Comparison of ENCODE assay signal across 32 mouse cellular contexts in genomic region chr6:84409863-84410513, GRCm38 (mm10).
A peak's percentile ranks its signal among the peaks of the same experiment; 100 is the strongest.
DNase-seq lines count a peak whose midpoint lies in the region; ATAC-seq and TF ChIP-seq lines count a peak whose summit lies in the region.
"Had no signal": no experiment of that assay in that cellular context is flagged by ENCODE, and none has a peak within 500 bp of the region (broad histone marks: within the 10 kb centered on the region; RNA-seq: fewer than 3 reads in every experiment).

No protein-coding gene starts in this region.

- no peak for DNase-seq in kidney, adult 2 months
- no peak for DNase-seq in stomach, postnatal 0 days (ENCODE audit: low spot score)
- peak; percentile 79 for DNase-seq in limb, embryonic 11.5 days (ENCODE audit: low spot score)
- DNase-seq in yolk sac, embryonic 10.5 days (ENCODE audit: low spot score), result peak; percentile 18
- no peak for DNase-seq in heart, postnatal 25 days (ENCODE audit: low spot score)
- DNase-seq in liver, result no peak
- DNase-seq: adrenal gland, postnatal 10 days; cerebellum, adult 9-10 months; gastrocnemius, postnatal 14 days; heart, postnatal 14 days; kidney, adult 8-10 months; left cerebral cortex, postnatal 4 days; liver, postnatal 0 days; lung, postnatal 4 days; right cerebral cortex, postnatal 14 days; thymus, adult 18-20 months; thymus, postnatal 25 days had no signal

- H3K4me2 ChIP-seq in kidney, embryonic 14.5 days (replicated peaks; ENCODE audit: low read depth, low read length), result no peak overlapping the region
- H3K4me2 ChIP-seq in stomach, embryonic 16.5 days (ENCODE audit: low read depth, low read length), result no peak overlapping the region
- H3K4me2 ChIP-seq in stomach, postnatal 0 days (replicated peaks; ENCODE audit: low read depth), result no peak overlapping the region
- no peak overlapping the region for H3K4me2 ChIP-seq in limb, embryonic 11.5 days (ENCODE audit: low read depth, severe bottlenecking)
- H3K4me2 ChIP-seq: embryonic facial prominence, embryonic 15.5 days; forebrain, embryonic 13.5 days; liver, embryonic 12.5 days; midbrain, embryonic 13.5 days; neural tube, embryonic 13.5 days; stomach, embryonic 15.5 days had no signal

- intact Hi-C loops in heart, postnatal 25 days (cut with DNase I), result loop anchor here (2.0 to 10.0 kb wide), 5 partner anchors 167 to 517 kb away; no protein-coding TSS in a partner anchor

- H3K27ac ChIP-seq in kidney, embryonic 14.5 days (ENCODE audit: low read depth, low read length), result no peak overlapping the region
- no peak overlapping the region for H3K27ac ChIP-seq in kidney, adult 2 months (ENCODE audit: insufficient read depth, low read depth, low read length)
- H3K27ac ChIP-seq in stomach, embryonic 16.5 days (ENCODE audit: low read length), result no peak overlapping the region
- H3K27ac ChIP-seq in stomach, postnatal 0 days (replicated peaks), result no peak overlapping the region
- no peak overlapping the region for H3K27ac ChIP-seq in limb, embryonic 11.5 days (replicated peaks; ENCODE audit: low read depth, low read length)
- H3K27ac ChIP-seq: embryonic facial prominence, embryonic 15.5 days; forebrain, embryonic 13.5 days; layer of hippocampus, adult 2 months; left cerebral cortex, adult 2 months; liver, embryonic 12.5 days; midbrain, embryonic 13.5 days; neural tube, embryonic 13.5 days; stomach, embryonic 15.5 days had no signal

- WGBS in kidney, embryonic 14.5 days, result 22% methylated on average over 10 of the region's 10 CpGs
- WGBS in kidney, adult 2 months, result 54% methylated on average over 10 of the region's 10 CpGs
- 59% methylated on average over 10 of the region's 10 CpGs for WGBS in stomach, embryonic 16.5 days
- 76% methylated on average over 10 of the region's 10 CpGs for WGBS in stomach, postnatal 0 days
- WGBS in limb, embryonic 11.5 days, result 13% methylated on average over 10 of the region's 10 CpGs

- no peak overlapping the region for H3K9ac ChIP-seq in kidney, embryonic 14.5 days (ENCODE audit: low read depth, low read length)
- no peak overlapping the region for H3K9ac ChIP-seq in stomach, embryonic 16.5 days (ENCODE audit: low read length)
- no peak overlapping the region for H3K9ac ChIP-seq in stomach, postnatal 0 days (ENCODE audit: low read length)
- no peak overlapping the region for H3K9ac ChIP-seq in limb, embryonic 11.5 days (ENCODE audit: low read length)
- H3K9ac ChIP-seq: embryonic facial prominence, embryonic 15.5 days; forebrain, embryonic 13.5 days; liver, embryonic 12.5 days; liver, postnatal 0 days; midbrain, embryonic 13.5 days; neural tube, embryonic 13.5 days; stomach, embryonic 15.5 days had no signal

- TF ChIP-seq POLR2A in kidney, adult 2 months (IDR thresholded peaks at IDR 0.05; ENCODE audit: low read depth, low read length), result no peak

- TF ChIP-seq CTCF in kidney, adult 2 months (conservative IDR thresholded peaks at IDR 0.05; ENCODE audit: insufficient read depth, insufficient read length, low read depth, low read length), result no peak
- TF ChIP-seq CTCF in stomach, postnatal 0 days (IDR thresholded peaks at IDR 0.05; ENCODE audit: low read depth), result no peak

- H3K4me3 ChIP-seq in kidney, embryonic 14.5 days (ENCODE audit: low read length), result no peak overlapping the region
- no peak overlapping the region for H3K4me3 ChIP-seq in kidney, adult 2 months (ENCODE audit: insufficient read depth, low read depth, low read length)
- no peak overlapping the region for H3K4me3 ChIP-seq in stomach, embryonic 16.5 days (replicated peaks; ENCODE audit: low read length)
- H3K4me3 ChIP-seq in stomach, postnatal 0 days (ENCODE audit: low read depth, low read length), result no peak overlapping the region
- no peak overlapping the region for H3K4me3 ChIP-seq in limb, embryonic 11.5 days (ENCODE audit: low read depth, low read length)
- H3K4me3 ChIP-seq: embryonic facial prominence, embryonic 15.5 days; forebrain, embryonic 13.5 days; layer of hippocampus, adult 2 months; left cerebral cortex, adult 2 months; liver, embryonic 12.5 days; megakaryocyte, embryonic 14.5 days; midbrain, embryonic 13.5 days; neural tube, embryonic 13.5 days; stomach, embryonic 15.5 days had no signal

- no peaks in the 10 kb centered on the region for H3K9me3 ChIP-seq in kidney, embryonic 14.5 days (ENCODE audit: control insufficient read depth, low read length)
- H3K9me3 ChIP-seq in stomach, embryonic 16.5 days (replicated peaks; ENCODE audit: control insufficient read depth, low read length), result no peaks in the 10 kb centered on the region
- H3K9me3 ChIP-seq in stomach, postnatal 0 days (ENCODE audit: control insufficient read depth, low read length), result no peaks in the 10 kb centered on the region
- H3K9me3 ChIP-seq in limb, embryonic 11.5 days (ENCODE audit: control insufficient read depth, low read length), result no peaks in the 10 kb centered on the region
- H3K9me3 ChIP-seq: embryonic facial prominence, embryonic 15.5 days; forebrain, embryonic 13.5 days; G1E; liver, embryonic 12.5 days; megakaryocyte, embryonic 14.5 days; midbrain, embryonic 13.5 days; neural tube, embryonic 13.5 days; stomach, embryonic 15.5 days had no signal

- H3K36me3 ChIP-seq in kidney, embryonic 14.5 days (ENCODE audit: control insufficient read depth, insufficient read depth, low read length), result no peaks in the 10 kb centered on the region
- no peaks in the 10 kb centered on the region for H3K36me3 ChIP-seq in kidney, adult 2 months (ENCODE audit: control insufficient read depth, insufficient read depth, low read length)
- H3K36me3 ChIP-seq in stomach, embryonic 16.5 days (ENCODE audit: control insufficient read depth, insufficient read depth, low read length), result no peaks in the 10 kb centered on the region
- H3K36me3 ChIP-seq in stomach, postnatal 0 days (ENCODE audit: control insufficient read depth, insufficient read depth, low read length), result no peaks in the 10 kb centered on the region
- no peaks in the 10 kb centered on the region for H3K36me3 ChIP-seq in limb, embryonic 11.5 days (ENCODE audit: control insufficient read depth, insufficient read depth, low read length)
- H3K36me3 ChIP-seq: embryonic facial prominence, embryonic 15.5 days; G1E; liver, embryonic 12.5 days; midbrain, embryonic 13.5 days; neural tube, embryonic 13.5 days; stomach, embryonic 15.5 days had no signal

- no peak for TF ChIP-seq EP300 in stomach, postnatal 0 days (optimal IDR thresholded peaks at IDR 0.05)

- H3K27me3 ChIP-seq in kidney, embryonic 14.5 days (ENCODE audit: control insufficient read depth, insufficient read depth, low read length), result peaks cover 62% of the 10 kb centered on the region
- H3K27me3 ChIP-seq in kidney, adult 2 months (replicated peaks; ENCODE audit: control insufficient read depth, insufficient read depth, low read length), result no peaks in the 10 kb centered on the region
- no peaks in the 10 kb centered on the region for H3K27me3 ChIP-seq in stomach, embryonic 16.5 days (ENCODE audit: control insufficient read depth, insufficient read depth, low read length)
- H3K27me3 ChIP-seq in stomach, postnatal 0 days (ENCODE audit: control insufficient read depth, insufficient read depth, low read length), result no peaks in the 10 kb centered on the region
- H3K27me3 ChIP-seq in limb, embryonic 11.5 days (ENCODE audit: control insufficient read depth, insufficient read depth, low read length), result no peaks in the 10 kb centered on the region
- H3K27me3 ChIP-seq: embryonic facial prominence, embryonic 15.5 days; midbrain, embryonic 13.5 days; Patski; stomach, embryonic 15.5 days had no signal

- peaks cover 4% of the 10 kb centered on the region; the same call in 1 of the 2 replicates for H3K4me1 ChIP-seq in kidney, embryonic 14.5 days (ENCODE audit: control insufficient read depth, insufficient read depth, low read length)
- H3K4me1 ChIP-seq in kidney, adult 2 months (ENCODE audit: control insufficient read depth, insufficient read depth, low read length), result no peaks in the 10 kb centered on the region
- no peaks in the 10 kb centered on the region for H3K4me1 ChIP-seq in stomach, embryonic 16.5 days (ENCODE audit: control insufficient read depth, insufficient read depth, low read length)
- H3K4me1 ChIP-seq in stomach, postnatal 0 days (replicated peaks; ENCODE audit: control insufficient read depth, insufficient read depth), result no peaks in the 10 kb centered on the region
- peaks cover 14% of the 10 kb centered on the region for H3K4me1 ChIP-seq in limb, embryonic 11.5 days (ENCODE audit: control insufficient read depth, insufficient read depth, low read length)
- H3K4me1 ChIP-seq: forebrain, embryonic 13.5 days; liver, embryonic 12.5 days; midbrain, embryonic 13.5 days; stomach, embryonic 15.5 days had no signal

- peak; percentile 85 for ATAC-seq in kidney, embryonic 14.5 days (ENCODE audit: low FRiP score, low TSS enrichment)
- ATAC-seq in stomach, embryonic 16.5 days (ENCODE audit: insufficient read depth, low FRiP score), result peak; percentile 53
- no peak for ATAC-seq in stomach, postnatal 0 days (ENCODE audit: low FRiP score, low TSS enrichment)
- ATAC-seq in limb, embryonic 11.5 days (ENCODE audit: insufficient number of reproducible peaks, low FRiP score, low TSS enrichment, low read depth), result peak; percentile 55; the same call in 1 of the 2 replicates
- ATAC-seq: forebrain, embryonic 13.5 days; hindbrain, embryonic 16.5 days; liver, embryonic 12.5 days; liver, postnatal 0 days; lung, postnatal 0 days; midbrain, embryonic 13.5 days; Patski had no signal

Comparison
In these comparisons a context has a peak if more than half of its experiments do, and no peak if none do; other contexts are left out.
1. DNase-seq: peak in limb, embryonic 11.5 days (single experiment) and yolk sac, embryonic 10.5 days (single experiment); none in kidney, adult 2 months (single experiment), stomach, postnatal 0 days (single experiment), heart, postnatal 25 days (single experiment) and liver (single experiment).